Mouse (Mus musculus) embryonic facial prominence, embryonic 15.5 days (tissue): ENCODE measurements around the gene Neu3. TPM values are rescaled to one million over a fixed set of nuclear protein-coding genes. Genes with fewer than 3 reads are reported as not detected.
"Not testable (repeated sequence)": the region's sequence is repeated elsewhere in the genome, so short reads cannot be mapped to it uniquely, and the experiment has no call there.

ENCODE experiments used
- ATAC-seq: fragments of 200-750 bp; cut with Nextera tagmentation; 2 replicates; pipeline ENCODE4 v1.8.0; 2017; ENCODE audit warnings: low read depth, moderate TSS enrichment; ENCODE audit not compliant: insufficient number of reproducible peaks, low FRiP score, low TSS enrichment
- H3K27ac ChIP-seq: fragments of 300-500 bp; sonication (generic); replicated peaks from 2 replicates; pipeline ENCODE4 v1.5.1; 2015; ENCODE audit warnings: mild to moderate bottlenecking, inconsistent platforms
- H3K27me3 ChIP-seq: fragments of 300-500 bp; sonication (generic); 2 replicates; pipeline ENCODE4 v1.6.1; 2015; ENCODE audit warnings: inconsistent platforms
- H3K36me3 ChIP-seq: fragments of 300-500 bp; sonication (generic); 2 replicates; pipeline ENCODE4 v1.6.1; 2015; ENCODE audit warnings: mild to moderate bottlenecking, inconsistent platforms
- H3K4me1 ChIP-seq: fragments of 300-500 bp; sonication (generic); 2 replicates; pipeline ENCODE4 v1.6.1; 2015; ENCODE audit warnings: inconsistent platforms
- H3K4me2 ChIP-seq: fragments of 300-500 bp; sonication (generic); replicated peaks from 2 replicates; pipeline ENCODE4 v1.6.1; 2015; ENCODE audit warnings: mild to moderate bottlenecking, inconsistent platforms
- H3K4me3 ChIP-seq: fragments of 300-500 bp; sonication (generic); replicated peaks from 2 replicates; pipeline ENCODE4 v1.5.1; 2015; ENCODE audit warnings: mild to moderate bottlenecking, inconsistent platforms
- H3K9ac ChIP-seq: fragments of 300-500 bp; sonication (generic); 2 replicates; pipeline ENCODE4 v1.6.1; 2015; ENCODE audit warnings: inconsistent platforms
- H3K9me3 ChIP-seq: fragments of 300-500 bp; sonication (generic); replicated peaks from 2 replicates; pipeline ENCODE4 v1.6.1; 2016; ENCODE audit warnings: inconsistent platforms
- WGBS: fragments of 180-500 bp; shearing (Covaris S2); methylation state at CpG from one replicate; pipeline ENCODE4 v1.1.7; 2015; 5-methylcytosine and 5-hydroxymethylcytosine counted together
- polyA plus RNA-seq: library from polyadenylated mRNA; unstranded; fragments of >200 nt; fragmentation: Nextera tagmentation; extraction: Ambion mirVana; gene quantifications from 2 replicates; pipeline ENCODE4 v1.2.1, GENCODE M21; 2015

Neu3 gene
- polyA plus RNA-seq, 1 experiment from 2014 or later = 3.5 TPM

DNA sequence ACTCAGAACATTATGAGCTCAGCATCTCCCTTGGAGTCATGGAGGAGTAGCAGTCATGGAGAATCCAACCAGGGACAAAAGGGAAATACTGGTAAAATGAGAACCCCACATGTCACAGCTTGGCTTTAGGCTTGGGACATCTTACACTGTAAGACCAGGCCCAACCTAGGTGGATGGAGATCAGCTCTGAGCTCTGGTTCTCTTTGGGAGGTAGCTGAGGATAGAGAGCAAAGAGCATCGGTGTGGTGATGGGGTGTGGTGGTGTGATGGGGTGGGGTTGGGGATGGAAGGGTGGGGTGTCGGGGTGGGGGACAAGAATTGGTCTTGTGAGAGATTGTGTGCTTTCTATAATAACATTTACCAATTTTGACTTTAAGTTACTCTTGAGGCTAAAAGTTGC is 17.4 kb downstream of the Neu3 start:
- Histone ChIP-seq H3K27me3 (no peaks in the 10 kb centered on the region), H3K4me1 (no peaks in the 10 kb centered on the region), H3K9me3 (no peaks in the 10 kb centered on the region), H3K4me3 (no peak overlapping the region), H3K36me3 (peaks cover 6% of the 10 kb centered on the region; the same call in 1 of the 2 replicates), H3K27ac (no peak overlapping the region), H3K4me2 (no peak overlapping the region), H3K9ac (no peak overlapping the region)
- WGBS = 92% methylated on average over 2 of the region's 2 CpGs
- ATAC-seq = no peak

DNA sequence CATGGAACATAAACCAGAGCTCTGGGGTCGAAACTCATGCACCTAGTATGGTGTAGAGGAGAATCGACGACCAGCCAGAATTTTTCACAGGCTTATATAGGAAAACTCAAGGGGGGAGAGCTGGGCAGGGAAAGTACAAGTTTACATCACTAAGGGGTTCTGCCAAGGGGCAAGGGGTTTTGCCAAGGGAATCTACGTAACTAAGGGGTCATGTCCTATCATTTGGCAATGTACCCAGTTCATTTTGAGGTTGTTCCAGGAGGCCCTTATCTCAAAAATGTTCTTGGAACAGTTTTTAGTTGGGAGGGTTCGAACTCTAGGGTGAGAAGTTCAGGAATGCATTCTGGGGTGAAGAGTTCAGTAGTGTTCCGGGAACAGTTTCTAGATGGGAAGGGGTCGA is 21.2 kb downstream of the Neu3 start:
- H3K4me1 ChIP-seq, ATAC-seq, H3K9ac ChIP-seq, H3K4me3 ChIP-seq, H3K27me3 ChIP-seq, H3K36me3 ChIP-seq, H3K27ac ChIP-seq, H3K4me2 ChIP-seq, H3K9me3 ChIP-seq: not testable (repeated sequence)
- 70% methylated on average over 7 of the region's 7 CpGs for WGBS

DNA sequence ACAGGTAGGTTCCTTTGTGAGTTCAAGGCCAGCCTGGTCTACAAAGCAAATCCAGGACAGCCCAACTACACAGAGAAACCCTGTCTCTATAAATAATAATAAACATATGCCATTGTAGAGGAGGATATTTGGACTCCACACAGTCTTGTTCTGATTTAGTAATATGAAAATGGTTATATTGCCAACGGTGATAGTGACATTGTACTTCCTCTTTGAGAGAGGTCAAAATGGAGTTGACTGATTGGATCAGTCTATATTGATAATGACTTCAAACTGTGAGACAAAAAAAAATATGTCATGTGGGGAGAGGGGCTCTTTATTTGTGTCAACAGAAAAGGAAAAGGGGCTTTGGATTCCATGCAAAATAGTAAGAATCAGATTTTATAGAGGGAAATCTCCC is 22.9 kb downstream of the Neu3 start:
- H3K36me3 ChIP-seq = no peaks in the 10 kb centered on the region
- H3K4me1 ChIP-seq = no peaks in the 10 kb centered on the region
- no peak overlapping the region for H3K4me2 ChIP-seq
- no peak overlapping the region for H3K27ac ChIP-seq
- H3K9ac ChIP-seq = no peak overlapping the region
- 70% methylated on average over 1 of the region's 1 CpGs for WGBS
- no peaks in the 10 kb centered on the region for H3K27me3 ChIP-seq
- no peaks in the 10 kb centered on the region for H3K9me3 ChIP-seq
- ATAC-seq = no peak
- no peak overlapping the region for H3K4me3 ChIP-seq

DNA sequence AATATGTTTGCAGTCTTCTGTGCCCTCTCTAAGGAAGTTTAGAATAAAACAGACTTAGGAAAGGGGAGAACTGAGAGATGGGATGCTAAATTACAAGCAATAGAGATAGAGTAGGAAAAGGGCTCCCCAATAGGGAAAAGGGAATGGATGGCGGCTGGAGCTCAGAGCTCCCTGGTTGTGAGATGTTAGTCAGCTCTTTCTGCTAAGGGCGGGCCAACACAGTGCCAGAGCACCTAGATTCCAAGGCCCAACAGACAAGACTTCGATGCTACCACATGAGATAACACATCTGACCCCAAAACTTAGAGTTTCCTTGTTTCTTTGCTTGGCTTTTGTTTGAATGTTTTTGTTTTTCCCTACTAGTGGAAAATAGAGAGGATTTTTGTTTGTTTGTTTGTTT is 24.2 kb downstream of the Neu3 start:
- not testable (repeated sequence) for H3K4me2 ChIP-seq, H3K9me3 ChIP-seq, H3K9ac ChIP-seq, H3K4me1 ChIP-seq, H3K27ac ChIP-seq, H3K4me3 ChIP-seq, ATAC-seq, H3K27me3 ChIP-seq, H3K36me3 ChIP-seq
- WGBS = 83% methylated on average over 3 of the region's 3 CpGs

DNA sequence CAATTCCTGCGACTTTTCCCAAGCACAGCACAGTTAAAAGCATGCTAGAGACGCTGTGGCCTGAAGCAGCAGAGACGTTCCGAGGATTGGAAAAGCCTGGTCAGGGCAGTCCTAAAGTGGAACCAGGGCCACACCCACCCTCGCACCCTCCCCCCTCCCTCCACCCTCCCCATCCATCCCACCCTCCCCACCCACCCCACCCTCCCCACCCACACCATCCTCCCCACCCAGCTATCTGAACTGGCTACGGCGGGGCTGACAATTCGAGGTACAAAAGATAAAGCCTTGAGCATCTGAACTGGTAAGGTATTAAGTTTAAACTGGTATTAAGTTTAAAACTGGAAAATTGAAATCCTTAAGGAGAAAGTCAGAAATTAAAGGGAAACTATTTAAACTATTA is 24.7 kb downstream of the Neu3 start:
- no peak overlapping the region for H3K4me2 ChIP-seq
- no peak for ATAC-seq
- H3K27ac ChIP-seq = no peak overlapping the region
- no peak overlapping the region for H3K4me3 ChIP-seq
- no peaks in the 10 kb centered on the region for H3K36me3 ChIP-seq
- WGBS = 54% methylated on average over 8 of the region's 8 CpGs
- no peaks in the 10 kb centered on the region for H3K9me3 ChIP-seq
- H3K9ac ChIP-seq = no peak overlapping the region
- no peaks in the 10 kb centered on the region for H3K27me3 ChIP-seq
- no peaks in the 10 kb centered on the region for H3K4me1 ChIP-seq

DNA sequence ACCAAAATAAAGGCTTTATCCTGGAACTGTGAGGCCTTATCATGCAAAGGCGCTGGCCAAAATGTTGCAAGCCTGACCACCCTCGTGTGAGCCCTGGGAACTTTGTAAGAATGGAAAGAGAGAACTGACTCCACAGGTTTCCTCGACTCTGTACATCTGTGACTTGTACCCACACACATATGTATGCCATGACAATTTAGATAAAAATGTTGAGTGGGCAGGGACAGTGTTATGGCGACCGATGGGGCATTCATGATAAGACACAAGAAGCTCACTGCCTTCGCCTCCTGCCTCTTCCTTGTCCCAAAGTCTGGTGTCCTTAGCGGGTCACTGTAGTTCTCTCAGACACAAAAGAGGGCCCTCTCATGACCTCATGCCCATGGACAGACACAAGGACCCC is 29.1 kb downstream of the Neu3 start:
- WGBS = 73% methylated on average over 7 of the region's 7 CpGs
- no peak for ATAC-seq
- H3K4me2 ChIP-seq = no peak overlapping the region
- no peaks in the 10 kb centered on the region for H3K9me3 ChIP-seq
- H3K27ac ChIP-seq = no peak overlapping the region
- no peak overlapping the region for H3K9ac ChIP-seq
- peaks cover 8% of the 10 kb centered on the region; the same call in 1 of the 2 replicates for H3K27me3 ChIP-seq
- 0 out of 2 replicates have a peak, but pooled peaks cover 6% of the 10 kb centered on the region for H3K4me1 ChIP-seq
- H3K36me3 ChIP-seq = no peaks in the 10 kb centered on the region
- H3K4me3 ChIP-seq = no peak overlapping the region

DNA sequence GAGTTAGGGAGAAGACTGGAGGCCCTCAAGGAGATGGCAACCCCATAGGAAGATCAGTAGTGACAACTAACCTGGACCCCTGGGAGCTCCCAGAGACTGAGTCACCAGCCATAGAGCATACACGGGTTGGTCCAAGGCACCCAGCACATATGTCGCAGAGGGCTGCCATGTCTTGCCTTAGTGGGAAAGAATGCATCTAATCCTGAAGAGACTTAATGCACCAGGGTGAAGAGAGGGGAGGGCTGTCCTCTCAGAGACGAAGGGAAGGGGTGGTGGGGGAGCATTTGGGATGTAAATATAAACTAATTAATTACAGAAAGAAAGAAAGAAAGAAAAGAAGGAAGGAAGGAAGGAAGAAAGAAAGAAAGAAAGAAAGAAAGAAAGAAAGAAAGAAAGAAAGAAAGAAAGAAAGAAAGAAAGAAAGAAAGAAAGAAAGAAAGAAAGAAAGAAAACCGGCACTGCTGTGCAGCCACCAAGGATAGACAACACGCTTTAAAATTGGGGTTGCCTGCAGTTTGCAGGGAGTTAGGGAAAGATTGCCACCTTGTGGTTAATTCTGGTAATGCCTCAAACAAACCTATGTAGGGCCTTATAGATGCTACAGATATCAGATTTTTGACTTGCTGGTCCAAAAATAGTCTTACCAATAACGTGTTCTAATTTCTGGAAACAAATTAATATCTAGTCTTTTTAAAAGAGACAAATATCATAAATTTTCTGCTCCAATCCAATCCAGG is 30.1 kb downstream of the Neu3 start:
- no peak overlapping the region for H3K4me3 ChIP-seq
- H3K4me1 ChIP-seq = 0 out of 2 replicates have a peak, but pooled peaks cover 6% of the 10 kb centered on the region
- H3K27ac ChIP-seq = no peak overlapping the region
- H3K4me2 ChIP-seq = no peak overlapping the region
- ATAC-seq = no peak
- H3K9me3 ChIP-seq = no peaks in the 10 kb centered on the region
- H3K27me3 ChIP-seq = peaks cover 8% of the 10 kb centered on the region; the same call in 1 of the 2 replicates
- WGBS = 35% methylated on average over 6 of the region's 6 CpGs
- no peak overlapping the region for H3K9ac ChIP-seq
- H3K36me3 ChIP-seq = no peaks in the 10 kb centered on the region

DNA sequence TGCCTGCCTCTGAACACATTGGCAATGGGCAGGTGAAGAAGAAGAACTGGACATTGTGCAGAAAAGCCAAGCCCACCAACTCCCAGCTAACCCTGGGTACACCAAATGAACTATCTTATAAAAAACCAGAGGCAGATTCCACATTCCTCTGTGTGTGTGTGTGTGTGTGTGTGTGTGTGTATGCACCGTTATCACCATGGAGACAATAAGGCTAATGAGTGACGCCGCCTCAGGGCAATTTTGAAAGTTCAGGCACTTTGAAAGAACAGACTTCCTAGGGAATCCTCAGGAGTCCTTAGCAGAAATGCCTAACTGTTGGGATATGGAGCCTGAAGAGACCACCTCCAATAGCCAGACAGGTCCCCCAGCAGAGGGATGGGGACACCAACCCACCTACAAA is 31.0 kb downstream of the Neu3 start:
- 48% methylated on average over 3 of the region's 3 CpGs for WGBS
- ATAC-seq = no peak
- Histone ChIP-seq H3K4me3 (no peak overlapping the region), H3K4me1 (0 out of 2 replicates have a peak, but pooled peaks cover 6% of the 10 kb centered on the region), H3K36me3 (no peaks in the 10 kb centered on the region), H3K9ac (no peak overlapping the region), H3K4me2 (no peak overlapping the region), H3K9me3 (no peaks in the 10 kb centered on the region), H3K27me3 (peaks cover 8% of the 10 kb centered on the region; the same call in 1 of the 2 replicates), H3K27ac (no peak overlapping the region)

DNA sequence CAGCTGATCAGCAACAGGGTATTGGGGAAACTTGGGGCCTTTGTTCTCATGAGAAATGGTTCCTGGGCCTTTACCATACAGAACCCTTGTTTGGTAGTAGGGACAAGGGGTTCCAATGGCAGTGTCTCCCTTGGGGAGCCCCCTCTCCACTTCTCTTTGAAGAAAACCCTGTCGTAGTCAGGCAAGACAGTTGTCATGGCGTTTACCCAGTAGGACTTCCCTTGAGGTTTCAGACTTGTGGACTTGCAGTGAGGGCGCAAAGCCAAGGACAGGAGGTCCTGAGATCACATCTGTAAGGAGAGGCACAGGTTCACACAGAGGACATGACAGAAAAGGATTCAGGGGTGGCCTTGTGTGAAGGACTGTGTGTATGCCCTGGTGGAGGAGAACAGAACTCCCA is 31.7 kb downstream of the Neu3 start:
- Histone ChIP-seq H3K27me3 (peaks cover 8% of the 10 kb centered on the region; the same call in 1 of the 2 replicates), H3K4me1 (0 out of 2 replicates have a peak, but pooled peaks cover 6% of the 10 kb centered on the region), H3K9me3 (no peaks in the 10 kb centered on the region), H3K27ac (no peak overlapping the region), H3K4me3 (no peak overlapping the region), H3K36me3 (no peaks in the 10 kb centered on the region), H3K9ac (no peak overlapping the region), H3K4me2 (no peak overlapping the region)
- ATAC-seq = no peak
- WGBS = 71% methylated on average over 3 of the region's 3 CpGs

DNA sequence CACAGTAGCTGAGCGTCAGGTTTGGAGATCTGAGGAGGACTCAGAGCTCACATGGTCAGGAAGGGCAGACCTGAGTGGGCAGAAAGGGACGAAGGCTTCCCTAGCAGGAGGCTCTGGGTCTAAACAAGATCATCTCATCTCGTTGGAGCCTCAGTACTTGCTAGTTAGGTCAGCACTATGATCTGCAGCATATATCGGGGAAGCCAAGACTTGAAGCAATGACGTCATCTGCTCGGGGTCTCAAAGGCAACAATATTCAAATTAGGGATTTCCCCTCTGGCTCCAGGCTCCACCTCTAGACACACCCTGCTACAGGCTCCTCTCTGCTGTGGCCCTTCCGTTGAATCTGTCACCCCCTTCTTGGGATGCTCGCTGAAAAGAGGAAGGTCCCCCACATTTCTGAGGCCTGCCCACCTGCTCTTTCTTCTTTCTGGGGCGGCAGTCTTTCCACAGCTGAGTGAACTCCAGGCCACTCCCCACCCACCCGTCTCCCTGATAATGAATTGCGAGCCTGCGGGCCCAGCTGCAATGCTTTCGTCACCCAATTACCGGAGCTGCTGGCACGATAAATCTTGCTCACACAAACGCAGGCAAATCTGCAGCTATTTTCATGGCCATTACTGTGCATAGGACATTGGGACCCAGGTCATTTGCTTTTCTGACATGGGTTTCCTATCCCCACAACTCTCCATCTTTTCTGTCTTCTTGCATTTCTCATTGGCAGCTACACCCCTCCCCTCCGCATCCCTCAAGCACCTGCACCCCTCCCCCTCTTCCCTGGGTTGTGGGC is 32.8 kb downstream of the Neu3 start:
- Histone ChIP-seq H3K4me3 (no peak overlapping the region), H3K27ac (no peak overlapping the region), H3K4me1 (0 out of 2 replicates have a peak, but pooled peaks cover 6% of the 10 kb centered on the region), H3K9ac (no peak overlapping the region), H3K9me3 (no peaks in the 10 kb centered on the region), H3K4me2 (no peak overlapping the region), H3K36me3 (no peaks in the 10 kb centered on the region), H3K27me3 (peaks cover 8% of the 10 kb centered on the region; the same call in 1 of the 2 replicates)
- 16% methylated on average over 17 of the region's 17 CpGs for WGBS
- ATAC-seq = no peak

DNA sequence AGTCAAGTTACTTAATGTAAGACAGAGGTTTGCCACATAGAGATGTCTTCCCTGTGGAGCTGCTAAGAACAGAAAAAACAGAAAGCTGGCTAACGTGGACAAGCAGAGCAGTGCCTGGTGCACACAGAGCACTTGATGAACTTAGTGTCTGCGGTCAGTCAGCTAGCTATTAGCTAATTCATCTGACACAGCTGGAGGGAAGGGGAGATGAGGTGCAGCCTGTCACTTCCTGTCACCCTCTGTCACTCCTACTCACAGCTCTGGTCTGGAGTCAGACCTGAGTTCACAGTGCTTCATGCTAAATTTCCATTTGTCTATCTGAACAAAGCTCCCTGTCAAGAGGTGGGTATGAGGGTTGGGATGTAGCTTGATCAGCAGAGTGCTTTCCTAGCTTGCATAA is 34.1 kb downstream of the Neu3 start:
- H3K27me3 ChIP-seq = peaks cover 8% of the 10 kb centered on the region; the same call in 1 of the 2 replicates
- H3K27ac ChIP-seq = no peak overlapping the region
- no peak overlapping the region for H3K4me3 ChIP-seq
- H3K4me1 ChIP-seq = 0 out of 2 replicates have a peak, but pooled peaks cover 6% of the 10 kb centered on the region
- WGBS = 37% methylated on average over 2 of the region's 2 CpGs
- H3K36me3 ChIP-seq = no peaks in the 10 kb centered on the region
- no peak overlapping the region for H3K9ac ChIP-seq
- no peak for ATAC-seq
- no peaks in the 10 kb centered on the region for H3K9me3 ChIP-seq
- no peak overlapping the region for H3K4me2 ChIP-seq
